Mouse (Mus musculus) gastrocnemius, adult 18-20 months (tissue): ENCODE data around the gene Ptpra. TPM values are rescaled to one million over a fixed set of nuclear protein-coding genes. Genes with fewer than 3 reads are reported as not detected.
A peak's percentile ranks its signal among the peaks of the same experiment; 100 is the strongest.

Experiments
- DNase-seq: peaks from one replicate; pipeline ENCODE4 v3.0.0; 2021; ENCODE audit warnings: low spot score
- total RNA-seq, 2 experiments: library from RNA; stranded (reverse); gene quantifications; 2 replicates each; pipeline ENCODE4 v1.2.3; 2021

Ptpra gene
- total RNA-seq, 2 experiments from 2014 or later: 14.8 to 18.9 TPM

- no peak for DNase-seq
Measured at GRCm38 (mm10) chr2:130439840-130440480, 10.1 kb upstream of the Ptpra start.

- DNase-seq: no peak
Measured at GRCm38 (mm10) chr2:130442162-130442561, 7.9 kb upstream of the Ptpra start.

GRCm38 (mm10) chr2:130448449-130448848 is 1.6 kb upstream of the Ptpra start:
- DNase-seq: no peak

- DNase-seq: peak; percentile 25
Measured at GRCm38 (mm10) chr2:130449021-130449793, 871 bp upstream of the Ptpra start.

GRCm38 (mm10) chr2:130450434-130450796 is 337 bp downstream of the Ptpra start:
- DNase-seq: peak; percentile 64

- no peak for DNase-seq
Measured at GRCm38 (mm10) chr2:130451086-130451726, 1.1 kb downstream of the Ptpra start.

- no peak for DNase-seq
Measured at GRCm38 (mm10) chr2:130451727-130452090, 1.6 kb downstream of the Ptpra start.

GRCm38 (mm10) chr2:130452266-130452665 is 2.2 kb downstream of the Ptpra start:
- no peak for DNase-seq

- no peak for DNase-seq
Measured at GRCm38 (mm10) chr2:130453421-130453820, 3.3 kb downstream of the Ptpra start.

- no peak for DNase-seq
Measured at GRCm38 (mm10) chr2:130454748-130455370, 4.8 kb downstream of the Ptpra start.

GRCm38 (mm10) chr2:130457871-130458270 is 7.8 kb downstream of the Ptpra start:
- no peak for DNase-seq

GRCm38 (mm10) chr2:130459576-130459975 is 9.5 kb downstream of the Ptpra start:
- no peak for DNase-seq

- no peak for DNase-seq
Measured at GRCm38 (mm10) chr2:130461287-130462071, 11.4 kb downstream of the Ptpra start.

- DNase-seq: no peak
Measured at GRCm38 (mm10) chr2:130466438-130466837, 16.4 kb downstream of the Ptpra start.

GRCm38 (mm10) chr2:130469366-130469765 is 19.3 kb downstream of the Ptpra start:
- DNase-seq: no peak

- DNase-seq: no peak
Measured at GRCm38 (mm10) chr2:130469935-130470334, 19.9 kb downstream of the Ptpra start.

- DNase-seq: no peak
Measured at GRCm38 (mm10) chr2:130472908-130473510, 22.9 kb downstream of the Ptpra start.

GRCm38 (mm10) chr2:130475764-130476163 is 25.7 kb downstream of the Ptpra start:
- DNase-seq: no peak

GRCm38 (mm10) chr2:130476666-130477297 is 26.7 kb downstream of the Ptpra start:
- no peak for DNase-seq

- DNase-seq: no peak
Measured at GRCm38 (mm10) chr2:130482177-130482576, 32.1 kb downstream of the Ptpra start.
